ENCODE assay signal across 8 mouse cellular contexts in the genomic region with DNA sequence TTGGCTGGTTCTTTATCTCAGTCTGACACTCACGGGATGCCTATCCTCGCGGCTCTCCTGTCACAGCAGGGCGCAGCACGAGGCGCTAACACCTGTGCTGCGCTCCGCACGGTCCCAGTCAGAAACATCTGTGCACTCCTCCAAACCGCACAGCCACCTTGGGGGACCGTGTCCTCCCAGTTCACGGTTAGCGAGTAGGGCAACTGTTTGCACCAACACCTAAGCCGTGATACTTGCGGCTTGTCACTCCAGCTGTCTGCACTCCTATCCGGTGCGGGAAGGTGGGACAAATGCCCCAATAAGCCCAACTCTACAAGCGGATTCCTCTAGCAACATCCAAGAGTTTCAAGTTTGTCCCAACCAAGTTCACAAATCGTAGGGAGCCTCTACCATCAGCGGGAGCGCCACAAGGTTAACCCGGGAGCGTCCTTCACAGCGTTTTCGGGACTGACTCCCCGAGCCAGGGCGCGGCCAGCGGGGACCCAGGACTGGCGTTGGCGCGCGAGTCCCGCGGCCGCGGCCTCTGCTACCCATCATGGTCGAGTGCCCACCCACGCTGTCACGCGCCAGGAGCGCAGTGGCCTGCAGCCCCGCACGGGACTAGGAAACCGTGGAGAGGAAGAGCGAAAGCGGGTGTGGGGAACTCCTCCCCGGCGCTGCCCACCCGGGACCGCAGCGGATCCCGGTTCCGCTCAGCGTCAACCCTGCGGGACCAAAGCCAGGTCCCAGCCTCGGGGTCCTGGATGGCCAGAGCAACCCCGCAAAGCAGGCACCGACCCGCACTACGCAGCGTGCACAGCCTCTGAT. TPM values are rescaled to one million over a fixed set of nuclear protein-coding genes. Genes with fewer than 3 reads are reported as not detected.
DNase-seq lines count a peak whose midpoint lies in the region; ATAC-seq and TF ChIP-seq lines count a peak whose summit lies in the region.

No protein-coding gene starts in this region.

- WGBS in forebrain, embryonic 16.5 days, result under 1% methylated on average over 61 of the region's 62 CpGs
- WGBS in intestine, postnatal 0 days, result 2% methylated on average over 62 of the region's 62 CpGs

- peak overlapping the region; percentile 85 for H3K27ac ChIP-seq in brown adipose tissue, adult 24 weeks (replicated peaks; ENCODE audit: low read depth, low read length)
- no peak overlapping the region for H3K27ac ChIP-seq in forebrain, embryonic 16.5 days (ENCODE audit: low read length)
- peak overlapping the region; percentile 67 for H3K27ac ChIP-seq in intestine, postnatal 0 days (ENCODE audit: low read depth, low read length)

- DNase-seq in 3T3-L1 (ENCODE audit: low read depth, low spot score), result peak; percentile 46
- DNase-seq in CD4-positive helper T cell, adult 2 months (ENCODE audit: low read depth, low spot score), result peak; percentile 66
- DNase-seq in retina, postnatal 1 day, result peak; percentile 66
- no peak for DNase-seq in yolk sac, embryonic 10.5 days (ENCODE audit: low spot score)

- ATAC-seq in forebrain, embryonic 16.5 days, result peak; percentile 37
- ATAC-seq in intestine, postnatal 0 days, result peak; percentile 25; the same call in 1 of the 2 replicates
- ATAC-seq in megakaryocyte, adult 5-6 weeks (ENCODE audit: poor library complexity, severe bottlenecking), result peak; percentile 58

- no peak for TF ChIP-seq CTCF in intestine, postnatal 0 days (IDR thresholded peaks at IDR 0.05; ENCODE audit: low read depth)

- H3K4me2 ChIP-seq in forebrain, embryonic 16.5 days (ENCODE audit: low read length), result peak overlapping the region; percentile 97
- peak overlapping the region; percentile 98 for H3K4me2 ChIP-seq in intestine, postnatal 0 days (replicated peaks; ENCODE audit: low read depth)

- H3K27me3 ChIP-seq in forebrain, embryonic 16.5 days (replicated peaks; ENCODE audit: control insufficient read depth, insufficient read depth, low read length), result peaks cover 25% of the 10 kb centered on the region
- peaks cover 3% of the 10 kb centered on the region; the same call in 1 of the 2 replicates for H3K27me3 ChIP-seq in intestine, postnatal 0 days (replicated peaks; ENCODE audit: control insufficient read depth, insufficient read depth, low read length)

- H3K4me1 ChIP-seq in brown adipose tissue, adult 24 weeks (ENCODE audit: control insufficient read depth, insufficient read depth, insufficient read length, low read length), result peaks cover 11% of the 10 kb centered on the region
- H3K4me1 ChIP-seq in forebrain, embryonic 16.5 days (replicated peaks; ENCODE audit: control insufficient read depth, insufficient read depth, low read length), result peaks cover 8% of the 10 kb centered on the region
- no peaks in the 10 kb centered on the region for H3K4me1 ChIP-seq in intestine, postnatal 0 days (replicated peaks; ENCODE audit: control insufficient read depth, insufficient read depth, low read length)

- H3K9me3 ChIP-seq in forebrain, embryonic 16.5 days (ENCODE audit: control insufficient read depth, low read length), result no peaks in the 10 kb centered on the region
- no peaks in the 10 kb centered on the region for H3K9me3 ChIP-seq in intestine, postnatal 0 days (ENCODE audit: control insufficient read depth)

- peak overlapping the region; percentile 98 for H3K4me3 ChIP-seq in brown adipose tissue, adult 24 weeks (ENCODE audit: insufficient read depth, low read depth, low read length)
- H3K4me3 ChIP-seq in forebrain, embryonic 16.5 days (replicated peaks; ENCODE audit: low read length), result peak overlapping the region; percentile 62
- peak overlapping the region; percentile 68 for H3K4me3 ChIP-seq in intestine, postnatal 0 days (ENCODE audit: low read depth, low read length)

- no peaks in the 10 kb centered on the region for H3K36me3 ChIP-seq in forebrain, embryonic 16.5 days (ENCODE audit: control insufficient read depth, insufficient read depth)
- H3K36me3 ChIP-seq in intestine, postnatal 0 days (ENCODE audit: control insufficient read depth, insufficient read depth), result no peaks in the 10 kb centered on the region

- peak overlapping the region; percentile 61 for H3K9ac ChIP-seq in forebrain, embryonic 16.5 days (replicated peaks; ENCODE audit: low read depth, low read length)
- H3K9ac ChIP-seq in intestine, postnatal 0 days (ENCODE audit: low read depth, low read length), result peak overlapping the region; percentile 55

RNA-seq across cellular contexts. Expression of a gene that starts 0.8 kb away (rescaled TPM):
- 27.0 and 33.8 TPM in 2 replicates for polyA plus RNA-seq in brown adipose tissue, adult 24 weeks (2012; ENCODE audit: insufficient read depth, insufficient read length, missing spikeins)
- polyA plus RNA-seq in forebrain, embryonic 16.5 days (2015; fragmentation: Nextera tagmentation; extraction: Ambion mirVana), result 2.2 and 4.0 TPM in 2 replicates
- polyA plus RNA-seq in intestine, postnatal 0 days (2015; fragmentation: Nextera tagmentation; extraction: Ambion mirVana), result 7.0 and 7.5 TPM in 2 replicates
- 0.89 and 1.3 TPM in 2 replicates for total RNA-seq in megakaryocyte, adult 5-6 weeks (2015)
- total RNA-seq in megakaryocyte, adult 5-6 weeks (2017), result 1.3 and 1.7 TPM in 2 replicates

RNA-seq across cellular contexts. Expression of a gene that starts 42.3 kb away (rescaled TPM):
- polyA plus RNA-seq in brown adipose tissue, adult 24 weeks (2012; ENCODE audit: insufficient read depth, insufficient read length, missing spikeins), result 2.4 and 3.6 TPM in 2 replicates
- 1.3 and 2.0 TPM in 2 replicates for polyA plus RNA-seq in forebrain, embryonic 16.5 days (2015; fragmentation: Nextera tagmentation; extraction: Ambion mirVana)
- 0.78 and 1.2 TPM in 2 replicates for polyA plus RNA-seq in intestine, postnatal 0 days (2015; fragmentation: Nextera tagmentation; extraction: Ambion mirVana)
- total RNA-seq in megakaryocyte, adult 5-6 weeks (2015), result 0.25 and 0.41 TPM in 2 replicates
- total RNA-seq in megakaryocyte, adult 5-6 weeks (2017), result not detected in 2 replicates
